ENCODE assay signal across 12 mouse cellular contexts in the genomic region with DNA sequence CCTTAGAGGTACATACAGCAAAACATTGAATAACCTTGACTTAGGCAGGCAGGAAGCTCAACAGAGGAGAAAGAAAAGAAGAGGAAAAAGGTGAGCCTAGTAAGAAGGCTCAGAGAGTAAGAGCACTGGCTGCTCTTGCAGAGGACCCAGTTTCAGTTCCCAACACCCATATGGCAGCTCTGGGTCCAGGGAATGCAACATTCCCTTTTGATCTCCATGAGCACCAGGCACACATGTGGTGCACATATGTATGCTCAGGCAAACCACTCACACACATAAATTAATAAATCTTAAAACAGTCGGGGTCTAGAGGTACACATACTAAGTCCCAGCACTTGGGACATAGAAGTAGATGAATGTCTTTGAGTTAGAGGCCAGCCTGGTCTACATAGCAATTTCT. TPM values are rescaled to one million over a fixed set of nuclear protein-coding genes. Genes with fewer than 3 reads are reported as not detected.
A peak's percentile ranks its signal among the peaks of the same experiment; 100 is the strongest.
DNase-seq lines count a peak whose midpoint lies in the region; ATAC-seq lines count a peak whose summit lies in the region.
"Not testable (repeated sequence)": the region's sequence is repeated elsewhere in the genome, so short reads cannot be mapped to it uniquely, and the experiment has no call there.
"Had no signal": no experiment of that assay in that cellular context is flagged by ENCODE, and none has a peak within 500 bp of the region (broad histone marks: within the 10 kb centered on the region; RNA-seq: fewer than 3 reads in every experiment).

No protein-coding gene starts in this region.

- H3K4me2 ChIP-seq in embryonic facial prominence, embryonic 11.5 days (ENCODE audit: low read depth, low read length); limb, embryonic 12.5 days; limb, embryonic 15.5 days; neural tube, embryonic 11.5 days (ENCODE audit: low read depth): not testable (repeated sequence)

- WGBS in embryonic facial prominence, embryonic 11.5 days, result 43% methylated on average over 1 of the region's 1 CpGs
- 20% methylated on average over 1 of the region's 1 CpGs for WGBS in limb, embryonic 12.5 days
- WGBS in limb, embryonic 15.5 days, result 24% methylated on average over 1 of the region's 1 CpGs
- 68% methylated on average over 1 of the region's 1 CpGs for WGBS in neural tube, embryonic 11.5 days

- H3K36me3 ChIP-seq in embryonic facial prominence, embryonic 11.5 days (replicated peaks; ENCODE audit: control insufficient read depth, insufficient read depth, low read depth, low read length); limb, embryonic 12.5 days; limb, embryonic 15.5 days; neural tube, embryonic 11.5 days (ENCODE audit: control insufficient read depth, insufficient read depth, low read length): not testable (repeated sequence)

- not testable (repeated sequence) for H3K4me1 ChIP-seq in embryonic facial prominence, embryonic 11.5 days (ENCODE audit: control insufficient read depth, insufficient read depth, low read length); limb, embryonic 12.5 days (replicated peaks); limb, embryonic 15.5 days; neural tube, embryonic 11.5 days (ENCODE audit: control insufficient read depth, insufficient read depth, low read length)

- H3K27ac ChIP-seq in embryonic facial prominence, embryonic 11.5 days (replicated peaks; ENCODE audit: low read depth, low read length); neural tube, embryonic 11.5 days (ENCODE audit: low read depth, low read length): not testable (repeated sequence)
- H3K27ac ChIP-seq in limb, embryonic 12.5 days, result peak overlapping the region; percentile 66; the same call in 1 of the 2 replicates
- H3K27ac ChIP-seq in limb, embryonic 15.5 days, result peak overlapping the region; percentile 17; the same call in 1 of the 2 replicates

- not testable (repeated sequence) for ATAC-seq in embryonic facial prominence, embryonic 11.5 days (replicated peaks; ENCODE audit: insufficient number of reproducible peaks, low FRiP score, low TSS enrichment, low read depth); limb, embryonic 12.5 days (ENCODE audit: insufficient number of reproducible peaks, insufficient read depth, low FRiP score, low TSS enrichment, low read depth); limb, embryonic 15.5 days (ENCODE audit: insufficient number of reproducible peaks, low FRiP score, low TSS enrichment, low read depth); neural tube, embryonic 11.5 days (ENCODE audit: insufficient read depth, low FRiP score, low TSS enrichment)

- H3K9me3 ChIP-seq in embryonic facial prominence, embryonic 11.5 days (replicated peaks; ENCODE audit: control insufficient read depth, low read length); limb, embryonic 12.5 days; limb, embryonic 15.5 days; neural tube, embryonic 11.5 days (ENCODE audit: control insufficient read depth, low read length): not testable (repeated sequence)

- H3K4me3 ChIP-seq in embryonic facial prominence, embryonic 11.5 days (ENCODE audit: low read depth, low read length); limb, embryonic 12.5 days (replicated peaks); limb, embryonic 15.5 days; neural tube, embryonic 11.5 days (ENCODE audit: low read depth, low read length): not testable (repeated sequence)

- DNase-seq in embryonic facial prominence, embryonic 11.5 days (ENCODE audit: low spot score), result peak; percentile 38
- peak; percentile 66 for DNase-seq in forelimb bud, embryonic 11.5 days (ENCODE audit: low read depth, low spot score)
- DNase-seq in heart, adult 11 months, result peak; percentile 64
- peak; percentile 51 for DNase-seq in mesoderm, embryonic 11.5 days (ENCODE audit: low read depth, low spot score)
- peak; percentile 9 for DNase-seq in neural tube, embryonic 11.5 days (ENCODE audit: low spot score)

- not testable (repeated sequence) for H3K27me3 ChIP-seq in embryonic facial prominence, embryonic 11.5 days (ENCODE audit: control insufficient read depth, insufficient read depth, low read length); limb, embryonic 12.5 days; limb, embryonic 15.5 days; neural tube, embryonic 11.5 days (ENCODE audit: control insufficient read depth, insufficient read depth, low read length)

- not testable (repeated sequence) for H3K9ac ChIP-seq in embryonic facial prominence, embryonic 11.5 days (replicated peaks; ENCODE audit: low read length); limb, embryonic 12.5 days (replicated peaks); limb, embryonic 15.5 days; neural tube, embryonic 11.5 days (ENCODE audit: low read length)

RNA-seq across cellular contexts. Expression of a gene that starts 33.9 kb away (rescaled TPM):
- 209 and 225 TPM in 2 replicates for polyA plus RNA-seq in embryonic facial prominence, embryonic 11.5 days (2014; fragmentation: Nextera tagmentation; extraction: Ambion mirVana)
- polyA plus RNA-seq in limb, embryonic 12.5 days (2016; fragmentation: Nextera tagmentation; extraction: Ambion mirVana), result 120 and 148 TPM in 2 replicates
- polyA plus RNA-seq in limb, embryonic 15.5 days (2015; fragmentation: Nextera tagmentation; extraction: Ambion mirVana), result 599 and 855 TPM in 2 replicates
- 112 and 120 TPM in 2 replicates for polyA plus RNA-seq in neural tube, embryonic 11.5 days (2014; fragmentation: Nextera tagmentation; extraction: Ambion mirVana)
- polyA plus RNA-seq: activated CD4-positive, CD25-positive, alpha-beta regulatory T cell, adult 4 months; C2C12; CD4-positive, CD25-positive, alpha-beta regulatory T cell, adult 4 months; G1E; Patski had no signal

Comparison
In these comparisons a context has a peak if more than half of its experiments do, and no peak if none do; other contexts are left out.
1. DNase-seq: peak in every context shown above with its lines; median percentile 66 in forelimb bud, embryonic 11.5 days; 64 in heart, adult 11 months; 51 in mesoderm, embryonic 11.5 days; 38 in embryonic facial prominence, embryonic 11.5 days; 9 in neural tube, embryonic 11.5 days.